Mouse (Mus musculus): Measurements from ENCODE around the gene Fam19a2.

- TF ChIP-seq CTCF (IDR thresholded peaks at IDR 0.05; ENCODE audit: extremely low read depth, insufficient read length, insufficient replicate concordance, low read depth, low read length): no peak
- TF ChIP-seq POLR2A (IDR thresholded peaks at IDR 0.05; ENCODE audit: low read depth, low read length): no peak
Measured at GRCm38 (mm10) chr10:123418616-123419173, 154.9 kb downstream of the Fam19a2 start.

Measured in small intestine, adult 2 months (tissue).